Comparison of ENCODE assay signal across 18 mouse cellular contexts in the genomic region with DNA sequence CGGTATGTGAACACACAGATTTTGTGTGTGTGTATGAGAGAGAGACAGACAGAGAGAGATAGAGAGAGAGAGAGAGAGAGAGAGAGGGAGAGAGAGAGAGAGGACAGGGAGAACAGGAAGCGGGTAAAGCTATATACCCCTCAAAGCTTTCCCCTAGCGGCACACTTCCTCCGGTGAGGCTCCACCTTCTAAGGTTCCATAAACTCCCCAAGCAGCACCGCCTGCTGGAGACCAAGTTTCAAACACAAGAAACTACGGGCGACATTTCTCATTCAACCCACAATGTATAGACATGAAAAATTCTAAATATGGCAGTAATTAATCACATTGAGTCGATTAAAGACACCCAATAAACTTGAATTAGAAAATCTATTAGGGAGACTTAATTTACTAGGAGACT. TPM values are rescaled to one million over a fixed set of nuclear protein-coding genes. Genes with fewer than 3 reads are reported as not detected.
DNase-seq lines count a peak whose midpoint lies in the region; ATAC-seq and TF ChIP-seq lines count a peak whose summit lies in the region.
"Had no signal": no experiment of that assay in that cellular context is flagged by ENCODE, and none has a peak within 500 bp of the region (broad histone marks: within the 10 kb centered on the region; RNA-seq: fewer than 3 reads in every experiment).

No protein-coding gene starts in this region.

- H3K4me2 ChIP-seq in hindbrain, postnatal 0 days (ENCODE audit: low read depth, low read length) = no peak overlapping the region
- H3K4me2 ChIP-seq in hindbrain, embryonic 13.5 days = no peak overlapping the region
- H3K4me2 ChIP-seq in midbrain, embryonic 11.5 days = no peak overlapping the region
- H3K4me2 ChIP-seq in midbrain, embryonic 16.5 days (ENCODE audit: low read length) = no peak overlapping the region
- H3K4me2 ChIP-seq: forebrain, embryonic 13.5 days; kidney, embryonic 15.5 days; liver, embryonic 13.5 days; midbrain, embryonic 15.5 days had no signal

- H3K27ac ChIP-seq in hindbrain, postnatal 0 days = no peak overlapping the region
- H3K27ac ChIP-seq in hindbrain, embryonic 13.5 days = no peak overlapping the region
- no peak overlapping the region for H3K27ac ChIP-seq in midbrain, embryonic 11.5 days (ENCODE audit: low read depth, low read length)
- no peak overlapping the region for H3K27ac ChIP-seq in midbrain, embryonic 16.5 days (ENCODE audit: low read length)
- H3K27ac ChIP-seq: forebrain, embryonic 13.5 days; hindbrain, embryonic 10.5 days; kidney, embryonic 15.5 days; liver, embryonic 13.5 days; midbrain, embryonic 15.5 days had no signal

- no peak overlapping the region for H3K4me3 ChIP-seq in hindbrain, postnatal 0 days (ENCODE audit: low read length)
- no peak overlapping the region for H3K4me3 ChIP-seq in hindbrain, embryonic 13.5 days
- H3K4me3 ChIP-seq in midbrain, embryonic 11.5 days (ENCODE audit: low read depth, low read length) = no peak overlapping the region
- no peak overlapping the region for H3K4me3 ChIP-seq in midbrain, embryonic 16.5 days (ENCODE audit: low read depth, low read length)
- H3K4me3 ChIP-seq: forebrain, embryonic 13.5 days; hindbrain, embryonic 10.5 days; kidney, embryonic 15.5 days; liver, embryonic 13.5 days; midbrain, embryonic 15.5 days had no signal

- no peak overlapping the region for H3K9ac ChIP-seq in hindbrain, postnatal 0 days (replicated peaks; ENCODE audit: low read length)
- H3K9ac ChIP-seq in hindbrain, embryonic 13.5 days = no peak overlapping the region
- H3K9ac ChIP-seq in midbrain, embryonic 11.5 days (ENCODE audit: low read length) = no peak overlapping the region
- H3K9ac ChIP-seq in midbrain, embryonic 16.5 days (ENCODE audit: low read depth, low read length) = no peak overlapping the region
- H3K9ac ChIP-seq: forebrain, embryonic 13.5 days; kidney, embryonic 15.5 days; liver, embryonic 13.5 days; midbrain, embryonic 15.5 days had no signal

- ATAC-seq in hindbrain, postnatal 0 days = no peak
- ATAC-seq in hindbrain, embryonic 13.5 days (ENCODE audit: low FRiP score) = no peak
- no peak for ATAC-seq in midbrain, embryonic 11.5 days (ENCODE audit: low FRiP score)
- no peak for ATAC-seq in midbrain, embryonic 16.5 days
- no peak for ATAC-seq in megakaryocyte progenitor cell, adult 5-6 weeks (replicated peaks; ENCODE audit: poor library complexity)
- ATAC-seq: forebrain, embryonic 13.5 days; midbrain, embryonic 15.5 days had no signal

- H3K4me1 ChIP-seq in hindbrain, postnatal 0 days (ENCODE audit: insufficient read depth, low read length) = no peaks in the 10 kb centered on the region
- 0 out of 2 replicates have a peak, but pooled peaks cover 6% of the 10 kb centered on the region for H3K4me1 ChIP-seq in hindbrain, embryonic 13.5 days (replicated peaks)
- H3K4me1 ChIP-seq in midbrain, embryonic 11.5 days (ENCODE audit: control insufficient read depth, insufficient read depth, low read length) = no peaks in the 10 kb centered on the region
- no peaks in the 10 kb centered on the region for H3K4me1 ChIP-seq in midbrain, embryonic 16.5 days (ENCODE audit: control insufficient read depth, insufficient read depth, low read length)
- H3K4me1 ChIP-seq: forebrain, embryonic 13.5 days; hindbrain, embryonic 10.5 days; kidney, embryonic 15.5 days; liver, embryonic 13.5 days; midbrain, embryonic 15.5 days had no signal

- TF ChIP-seq CTCF in hindbrain, postnatal 0 days (IDR thresholded peaks at IDR 0.05; ENCODE audit: low read depth) = peak; percentile 19; the same call in 1 of the 2 replicates

- DNase-seq in hindbrain, postnatal 0 days (ENCODE audit: low spot score) = no peak
- DNase-seq in midbrain, embryonic 11.5 days (ENCODE audit: low spot score, missing footprints) = peak; percentile 45
- DNase-seq in ES-CJ7 (ENCODE audit: low read depth, low spot score) = peak; percentile 45
- DNase-seq in embryo, embryonic 11 days = peak; percentile 51
- DNase-seq in T-cell, adult 2 months (ENCODE audit: low spot score) = no peak
- DNase-seq: adrenal gland, postnatal 14 days; cerebellum, adult 18-20 months; left cerebral cortex, postnatal 4 days; liver, embryonic 13.5 days; right cerebral cortex, adult 18-20 months had no signal

- H3K36me3 ChIP-seq in hindbrain, postnatal 0 days (ENCODE audit: insufficient read depth, low read length) = no peaks in the 10 kb centered on the region
- no peaks in the 10 kb centered on the region for H3K36me3 ChIP-seq in hindbrain, embryonic 13.5 days
- no peaks in the 10 kb centered on the region for H3K36me3 ChIP-seq in midbrain, embryonic 11.5 days (ENCODE audit: control insufficient read depth, insufficient read depth, low read length)
- no peaks in the 10 kb centered on the region for H3K36me3 ChIP-seq in midbrain, embryonic 16.5 days (ENCODE audit: control insufficient read depth, insufficient read depth, low read length)
- H3K36me3 ChIP-seq: hindbrain, embryonic 10.5 days; kidney, embryonic 15.5 days; liver, embryonic 13.5 days; midbrain, embryonic 15.5 days had no signal

- H3K27me3 ChIP-seq in hindbrain, postnatal 0 days (ENCODE audit: insufficient read depth, low read length) = no peaks in the 10 kb centered on the region
- 0 out of 2 replicates have a peak, but pooled peaks cover 2% of the 10 kb centered on the region for H3K27me3 ChIP-seq in hindbrain, embryonic 13.5 days
- no peaks in the 10 kb centered on the region for H3K27me3 ChIP-seq in midbrain, embryonic 11.5 days (ENCODE audit: control insufficient read depth, insufficient read depth, low read length)
- H3K27me3 ChIP-seq in midbrain, embryonic 16.5 days (ENCODE audit: control insufficient read depth, insufficient read depth, low read depth, low read length) = no peaks in the 10 kb centered on the region
- H3K27me3 ChIP-seq: forebrain, embryonic 13.5 days; kidney, embryonic 15.5 days; liver, embryonic 13.5 days; midbrain, embryonic 15.5 days had no signal

- 48% methylated on average over 8 of the region's 8 CpGs for WGBS in hindbrain, postnatal 0 days
- 49% methylated on average over 8 of the region's 8 CpGs for WGBS in hindbrain, embryonic 13.5 days
- WGBS in midbrain, embryonic 11.5 days = 56% methylated on average over 8 of the region's 8 CpGs
- 53% methylated on average over 8 of the region's 8 CpGs for WGBS in midbrain, embryonic 16.5 days

- no peaks in the 10 kb centered on the region for H3K9me3 ChIP-seq in hindbrain, postnatal 0 days (ENCODE audit: low read length)
- no peaks in the 10 kb centered on the region for H3K9me3 ChIP-seq in hindbrain, embryonic 13.5 days
- H3K9me3 ChIP-seq in midbrain, embryonic 11.5 days (ENCODE audit: control insufficient read depth, low read length) = no peaks in the 10 kb centered on the region
- H3K9me3 ChIP-seq in midbrain, embryonic 16.5 days (replicated peaks; ENCODE audit: control insufficient read depth, low read length, poor library complexity, severe bottlenecking) = no peaks in the 10 kb centered on the region
- H3K9me3 ChIP-seq: forebrain, embryonic 13.5 days; hindbrain, embryonic 10.5 days; kidney, embryonic 15.5 days; liver, embryonic 13.5 days; midbrain, embryonic 15.5 days had no signal

RNA-seq across cellular contexts. Expression of gene Fstl4, which starts 32.5 kb away (rescaled TPM):
- 10.9 and 11.3 TPM in 2 replicates for total RNA-seq in hindbrain, postnatal 0 days (2014; rRNA removed)
- 10.9 TPM in 2 replicates for polyA plus RNA-seq in hindbrain, postnatal 0 days (2015; fragmentation: Nextera tagmentation; extraction: Ambion mirVana)
- polyA plus RNA-seq in hindbrain, embryonic 13.5 days (2015; fragmentation: Nextera tagmentation; extraction: Ambion mirVana) = 9.4 and 9.5 TPM in 2 replicates
- 0.64 and 0.90 TPM in 2 replicates for polyA plus RNA-seq in midbrain, embryonic 11.5 days (2014; fragmentation: Nextera tagmentation; extraction: Ambion mirVana)
- 8.5 and 10.3 TPM in 2 replicates for polyA plus RNA-seq in midbrain, embryonic 16.5 days (2015; fragmentation: Nextera tagmentation; extraction: Ambion mirVana)
- total RNA-seq in megakaryocyte progenitor cell, adult 5-6 weeks (2015) = 0.05 TPM in 1 of 2 replicates, not detected in the other
- 0.04 TPM in 1 of 2 replicates, not detected in the other for total RNA-seq in megakaryocyte progenitor cell, adult 5-6 weeks (2017)
- total RNA-seq: common myeloid progenitor, adult 5-6 weeks had no signal

Comparison
In these comparisons a context has a peak if more than half of its experiments do, and no peak if none do; other contexts are left out.
1. DNase-seq: peak in midbrain, embryonic 11.5 days (single experiment), ES-CJ7 (single experiment) and embryo, embryonic 11 days (single experiment); none in hindbrain, postnatal 0 days (single experiment) and T-cell, adult 2 months (single experiment).